Mouse (Mus musculus) spleen, adult 2 months (tissue): ENCODE measurements around the gene Coro1b.

Experiments used
- CTCF ChIP-seq: fragments of 200-500 bp; IDR thresholded peaks from 2 replicates; pipeline ENCODE4 v1.5.1; 2011; ENCODE audit warnings: mild to moderate bottlenecking, inconsistent platforms; ENCODE audit not compliant: insufficient read depth, insufficient read length, insufficient replicate concordance; ENCODE audit errors: extremely low read depth
- POLR2A ChIP-seq: fragments of 200-500 bp; IDR thresholded peaks from 2 replicates; pipeline ENCODE4 v1.6.1; 2011; ENCODE audit warnings: low read depth, low read length, inconsistent platforms

- TF ChIP-seq CTCF (no peak), POLR2A (no peak)
Measured at GRCm38 (mm10) chr19:4181892-4182291, 33.5 kb downstream of the Coro1b start.
